Mouse (Mus musculus) midbrain, embryonic 13.5 days (tissue): ENCODE measurements at regions not wholly inside any gene's neighbourhood (a gene's known extent, or its start where the extent isn't known, plus 50 kb on each side); places are given as distances from the start of the nearest gene placed in this dataset.

Experiments
- ATAC-seq: fragments of 200-750 bp; cut with Nextera tagmentation; 2 replicates; pipeline ENCODE4 v1.8.0; 2017; ENCODE audit warnings: mild to moderate bottlenecking, moderate TSS enrichment, moderate library complexity
- H3K27ac ChIP-seq: fragments of 300-500 bp; sonication (generic); 2 replicates; pipeline ENCODE4 v1.5.1; 2015; ENCODE audit warnings: inconsistent platforms, mild to moderate bottlenecking, moderate library complexity
- H3K27me3 ChIP-seq: fragments of 300-500 bp; sonication (generic); 2 replicates; pipeline ENCODE4 v1.6.1; 2015; ENCODE audit warnings: mild to moderate bottlenecking, inconsistent platforms
- H3K36me3 ChIP-seq: fragments of 300-500 bp; sonication (generic); 2 replicates; pipeline ENCODE4 v1.6.1; 2015; ENCODE audit warnings: mild to moderate bottlenecking, inconsistent platforms
- H3K4me1 ChIP-seq: fragments of 300-500 bp; sonication (generic); replicated peaks from 2 replicates; pipeline ENCODE4 v1.6.1; 2015; ENCODE audit warnings: inconsistent platforms
- H3K4me2 ChIP-seq: fragments of 300-500 bp; sonication (generic); replicated peaks from 2 replicates; pipeline ENCODE4 v1.6.1; 2015; ENCODE audit warnings: moderate library complexity, mild to moderate bottlenecking, inconsistent platforms
- H3K4me3 ChIP-seq: fragments of 300-500 bp; sonication (generic); replicated peaks from 2 replicates; pipeline ENCODE4 v1.5.1; 2015; ENCODE audit warnings: mild to moderate bottlenecking, inconsistent platforms
- H3K9ac ChIP-seq: fragments of 300-500 bp; sonication (generic); replicated peaks from 2 replicates; pipeline ENCODE4 v1.6.1; 2015; ENCODE audit warnings: mild to moderate bottlenecking, inconsistent platforms
- H3K9me3 ChIP-seq: fragments of 300-500 bp; sonication (generic); 2 replicates; pipeline ENCODE4 v1.6.1; 2016; ENCODE audit warnings: mild to moderate bottlenecking, inconsistent platforms
- WGBS: fragments of 180-500 bp; shearing (Covaris S2); methylation state at CpG from one replicate; pipeline ENCODE4 v1.1.7; 2015; 5-methylcytosine and 5-hydroxymethylcytosine counted together

DNA sequence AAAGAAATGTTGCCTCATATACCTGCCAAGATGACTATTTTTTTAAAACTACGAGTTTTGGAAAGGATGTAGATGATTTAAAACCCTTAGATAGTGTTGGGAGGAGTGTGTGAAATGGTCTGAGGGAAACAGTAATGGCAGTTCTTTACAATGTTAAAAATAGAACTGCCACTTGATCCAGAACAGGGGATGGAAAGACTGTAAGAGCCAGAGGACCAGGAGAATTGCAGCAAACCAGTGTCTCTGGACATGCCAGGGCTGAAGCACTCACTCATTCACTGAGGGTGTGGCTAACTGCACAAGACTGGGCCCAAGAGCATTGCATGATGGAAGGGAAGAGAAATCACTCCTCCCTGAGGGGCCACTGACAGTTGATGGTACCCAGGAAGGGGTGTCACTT lies 53.9 kb upstream of the Rasgef1b start:
- Histone ChIP-seq H3K4me1 (peaks cover 11% of the 10 kb centered on the region), H3K9ac (no peak overlapping the region), H3K9me3 (no peaks in the 10 kb centered on the region), H3K4me3 (no peak overlapping the region), H3K27ac (no peak overlapping the region), H3K4me2 (no peak overlapping the region), H3K27me3 (no peaks in the 10 kb centered on the region), H3K36me3 (no peaks in the 10 kb centered on the region)
- ATAC-seq, result no peak
- WGBS, result 81% methylated on average over 1 of the region's 1 CpGs

DNA sequence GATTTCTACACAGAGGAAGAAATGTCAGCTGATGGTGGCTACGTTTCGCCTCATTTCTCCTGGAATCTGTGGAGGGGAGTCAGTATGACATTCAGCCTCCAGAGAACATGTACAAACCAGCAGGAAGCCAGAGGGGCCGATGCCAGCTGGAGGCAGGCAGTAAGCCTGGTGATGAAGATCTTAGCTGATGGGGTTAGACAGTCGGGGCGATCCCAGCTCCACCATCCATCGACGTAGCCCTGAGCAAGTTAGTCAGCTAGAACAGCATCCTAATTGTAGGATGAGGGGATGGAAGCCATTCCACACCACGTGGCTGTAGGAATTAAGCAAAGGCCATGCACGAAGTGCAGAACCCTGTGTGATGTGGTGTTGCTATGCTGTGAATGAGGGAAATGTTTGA lies 57.0 kb upstream of the Rasgef1b start:
- Histone ChIP-seq H3K4me1 (peaks cover 18% of the 10 kb centered on the region), H3K9me3 (no peaks in the 10 kb centered on the region), H3K27me3 (no peaks in the 10 kb centered on the region), H3K4me2 (no peak overlapping the region), H3K9ac (no peak overlapping the region), H3K36me3 (no peaks in the 10 kb centered on the region), H3K27ac (no peak overlapping the region), H3K4me3 (no peak overlapping the region)
- ATAC-seq, result no peak
- 68% methylated on average over 9 of the region's 9 CpGs for WGBS

DNA sequence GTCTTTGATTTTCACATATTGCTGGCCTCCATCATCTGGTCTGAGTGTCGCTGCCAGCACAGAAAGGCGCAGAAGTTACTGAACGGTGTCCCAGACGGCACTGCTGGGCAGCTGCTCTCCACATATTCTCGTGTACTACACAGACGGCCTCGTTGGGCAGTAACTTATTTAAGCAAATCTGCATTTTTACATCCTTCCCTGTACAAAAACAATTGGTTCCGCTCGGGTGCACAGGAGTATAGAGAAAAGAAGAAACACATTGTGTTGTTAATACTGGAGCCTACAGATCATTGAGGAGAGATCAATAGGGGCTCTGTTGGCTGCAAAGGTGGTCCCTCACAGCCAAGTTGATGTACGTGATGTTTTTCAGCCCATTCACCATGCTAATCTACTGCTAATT lies 58.4 kb upstream of the Rasgef1b start:
- ATAC-seq, result peak; percentile 88
- peak overlapping the region; percentile 61 for H3K27ac ChIP-seq
- H3K4me1 ChIP-seq, result peaks cover 18% of the 10 kb centered on the region
- H3K36me3 ChIP-seq, result no peaks in the 10 kb centered on the region
- no peaks in the 10 kb centered on the region for H3K27me3 ChIP-seq
- no peak overlapping the region for H3K4me3 ChIP-seq
- H3K9ac ChIP-seq, result no peak overlapping the region
- no peak overlapping the region for H3K4me2 ChIP-seq
- H3K9me3 ChIP-seq, result no peaks in the 10 kb centered on the region
- WGBS, result 19% methylated on average over 10 of the region's 10 CpGs

DNA sequence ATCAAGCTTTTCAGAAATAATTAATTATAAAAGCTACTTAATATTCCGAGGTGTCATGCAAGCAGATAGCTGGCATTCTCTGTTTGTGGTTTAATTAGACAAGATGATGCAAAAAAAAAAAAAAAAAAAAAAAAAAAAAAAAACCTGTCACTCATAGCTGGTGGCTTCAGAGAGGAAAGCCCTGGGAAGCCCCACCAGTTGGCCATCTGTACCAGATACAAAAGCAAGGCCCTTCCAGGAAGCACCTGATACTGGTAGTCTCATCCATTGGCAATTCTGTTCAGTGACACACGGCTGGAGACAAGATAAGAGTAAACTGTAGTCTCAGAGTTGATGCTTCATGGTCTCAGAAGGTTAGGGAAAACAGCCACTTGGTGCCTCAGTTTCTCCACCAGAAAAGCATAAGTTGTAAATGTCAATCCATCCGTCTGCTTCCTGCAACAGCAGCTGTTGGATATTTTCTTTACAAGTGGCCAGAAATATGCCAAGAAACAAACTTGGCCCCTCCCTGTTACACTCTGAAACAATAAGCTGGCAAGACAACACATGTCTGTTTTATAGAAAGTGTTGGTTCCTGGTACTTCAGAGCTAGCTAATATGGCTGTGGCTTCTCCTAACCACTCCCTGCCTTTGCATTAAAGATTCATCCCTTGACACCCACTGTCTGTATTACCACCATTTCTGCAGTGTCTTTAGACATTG lies 59.0 kb upstream of the Rasgef1b start:
- Histone ChIP-seq H3K27ac (no peak overlapping the region), H3K4me3 (no peak overlapping the region), H3K27me3 (no peaks in the 10 kb centered on the region), H3K9me3 (no peaks in the 10 kb centered on the region), H3K4me1 (peaks cover 18% of the 10 kb centered on the region), H3K36me3 (no peaks in the 10 kb centered on the region), H3K4me2 (no peak overlapping the region), H3K9ac (no peak overlapping the region)
- peak; percentile 50; the same call in 1 of the 2 replicates for ATAC-seq
- 63% methylated on average over 3 of the region's 3 CpGs for WGBS

DNA sequence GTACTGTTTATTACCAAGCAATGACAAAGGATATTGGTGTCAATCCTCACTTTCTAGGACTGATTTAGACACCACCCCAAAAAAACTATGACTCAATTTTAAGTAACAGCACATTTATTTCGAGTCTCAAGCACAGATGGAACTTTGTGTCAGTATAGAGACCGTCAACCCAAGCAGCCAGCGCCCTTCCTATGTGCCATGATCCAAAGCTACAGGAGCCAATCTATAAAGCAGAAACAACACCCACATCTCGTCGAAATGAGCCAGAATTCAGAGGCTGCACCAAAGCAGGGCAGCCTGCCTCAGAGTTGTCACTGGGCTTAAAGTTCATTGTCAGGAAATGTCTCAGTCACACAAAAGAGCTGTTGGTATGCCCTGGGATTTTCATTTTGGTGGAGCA lies 61.9 kb upstream of the Rasgef1b start:
- Histone ChIP-seq H3K4me3 (no peak overlapping the region), H3K36me3 (no peaks in the 10 kb centered on the region), H3K4me1 (peaks cover 18% of the 10 kb centered on the region), H3K9me3 (no peaks in the 10 kb centered on the region), H3K27me3 (no peaks in the 10 kb centered on the region), H3K4me2 (no peak overlapping the region), H3K9ac (no peak overlapping the region), H3K27ac (no peak overlapping the region)
- no peak for ATAC-seq
- WGBS, result 90% methylated on average over 5 of the region's 5 CpGs

DNA sequence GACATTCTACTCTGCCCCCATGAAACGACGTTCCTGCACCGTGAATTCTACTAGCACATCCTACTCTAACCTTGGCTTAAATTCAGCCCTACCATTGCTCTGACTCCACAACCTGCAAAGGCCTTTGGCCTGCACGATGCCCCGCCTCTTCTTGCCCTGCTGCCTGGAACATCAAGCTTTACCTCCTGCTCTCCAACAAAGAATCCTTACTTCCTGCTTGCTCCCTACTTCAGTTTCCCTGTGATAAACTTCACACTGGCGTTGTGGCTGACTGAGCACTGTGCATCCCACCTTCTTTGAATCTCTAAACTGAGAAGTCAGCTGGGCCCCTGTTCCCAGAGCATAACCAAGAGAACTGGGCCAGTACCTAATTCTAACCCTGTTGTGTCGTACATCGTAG lies 71.7 kb upstream of the Rasgef1b start:
- Histone ChIP-seq H3K4me1 (peaks cover 12% of the 10 kb centered on the region), H3K4me3 (no peak overlapping the region), H3K27ac (no peak overlapping the region), H3K36me3 (no peaks in the 10 kb centered on the region), H3K9ac (no peak overlapping the region), H3K4me2 (no peak overlapping the region), H3K9me3 (no peaks in the 10 kb centered on the region), H3K27me3 (no peaks in the 10 kb centered on the region)
- 71% methylated on average over 8 of the region's 8 CpGs for WGBS
- ATAC-seq, result no peak

DNA sequence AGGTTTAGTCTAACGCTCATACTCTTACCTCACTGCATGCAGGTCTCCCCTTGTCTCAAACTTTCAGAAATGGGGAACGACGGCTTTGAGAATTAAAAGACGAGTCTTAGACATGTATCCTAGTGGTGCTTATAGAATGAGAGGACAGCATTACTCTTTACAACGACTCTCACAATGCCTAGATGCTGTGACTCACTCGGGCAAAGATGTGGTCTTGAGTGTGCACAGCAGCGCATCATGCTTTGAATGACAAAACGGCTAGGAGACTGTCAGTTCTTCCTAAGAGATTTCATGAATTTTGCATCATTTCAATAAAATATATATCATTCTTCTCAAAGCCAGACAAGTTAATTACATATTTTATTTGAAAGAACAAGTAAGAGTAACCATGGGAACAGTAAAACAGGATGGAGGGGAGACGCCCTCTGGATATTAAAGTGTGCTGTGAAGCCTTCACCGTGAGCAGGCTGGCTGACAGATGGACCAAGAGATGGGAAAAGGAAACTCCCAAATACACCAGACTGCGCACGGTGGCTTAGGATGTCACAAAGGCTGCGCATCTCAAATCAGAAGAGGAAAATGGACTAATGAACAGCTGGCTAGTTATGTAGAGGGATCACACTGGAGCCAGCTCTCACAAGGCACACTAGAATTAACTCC lies 73.1 kb upstream of the Rasgef1b start:
- H3K4me3 ChIP-seq, result no peak overlapping the region
- H3K36me3 ChIP-seq, result no peaks in the 10 kb centered on the region
- H3K27me3 ChIP-seq, result no peaks in the 10 kb centered on the region
- no peak overlapping the region for H3K9ac ChIP-seq
- peak overlapping the region; percentile 47 for H3K27ac ChIP-seq
- no peaks in the 10 kb centered on the region for H3K9me3 ChIP-seq
- H3K4me1 ChIP-seq, result peaks cover 12% of the 10 kb centered on the region
- no peak overlapping the region for H3K4me2 ChIP-seq
- ATAC-seq, result peak; percentile 67; the same call in 1 of the 2 replicates
- 45% methylated on average over 13 of the region's 13 CpGs for WGBS

DNA sequence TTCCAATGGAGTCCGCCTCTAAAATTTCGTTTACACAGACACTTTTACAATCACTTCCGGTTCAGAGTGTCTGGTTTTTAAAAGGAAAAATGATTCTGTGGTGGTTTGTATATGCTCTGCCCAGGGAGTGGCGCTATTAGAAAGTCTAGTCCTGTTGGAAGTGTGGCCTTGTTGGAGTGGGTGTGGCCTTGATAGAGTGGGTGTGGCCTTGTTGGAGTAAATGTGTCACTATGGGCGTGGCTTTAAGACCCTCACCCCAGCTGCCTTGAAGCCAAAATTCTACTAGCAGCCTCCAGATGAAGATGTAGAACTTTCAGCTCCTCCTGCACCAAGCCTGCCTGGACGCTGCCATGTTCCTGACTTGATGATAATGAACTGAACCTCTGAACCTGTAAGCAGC lies 79.2 kb upstream of the Vamp9 start:
- no peak overlapping the region for H3K27ac ChIP-seq
- WGBS, result 85% methylated on average over 6 of the region's 6 CpGs
- ATAC-seq, result no peak

DNA sequence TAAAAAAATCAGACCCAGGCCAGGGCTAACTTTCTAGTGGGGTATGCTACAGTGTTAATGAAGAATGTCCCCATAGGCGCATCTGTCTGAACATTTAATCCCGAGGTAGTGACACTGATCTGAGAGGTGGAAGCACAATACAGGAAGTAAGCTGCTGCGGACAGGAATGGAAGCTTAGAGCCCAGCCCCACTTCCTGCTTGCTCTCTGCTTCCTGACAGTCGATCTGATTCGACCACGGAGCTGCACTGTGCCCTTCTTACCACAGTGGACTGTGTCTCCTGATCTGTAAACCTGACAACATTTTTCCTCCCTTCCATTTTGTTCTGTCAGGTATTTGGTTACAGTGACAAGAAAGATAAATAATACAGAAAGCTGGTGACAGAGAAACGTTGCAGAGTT lies 77.5 kb upstream of the Vamp9 start:
- H3K36me3 ChIP-seq, result no peaks in the 10 kb centered on the region
- ATAC-seq, result no peak
- no peak overlapping the region for H3K9ac ChIP-seq
- H3K27me3 ChIP-seq, result no peaks in the 10 kb centered on the region
- no peaks in the 10 kb centered on the region for H3K9me3 ChIP-seq
- WGBS, result 78% methylated on average over 7 of the region's 7 CpGs
- no peak overlapping the region for H3K27ac ChIP-seq
- H3K4me2 ChIP-seq, result no peak overlapping the region
- no peak overlapping the region for H3K4me3 ChIP-seq
- peaks cover 4% of the 10 kb centered on the region; the same call in 1 of the 2 replicates for H3K4me1 ChIP-seq

More for the DNA sequence above, 79.2 kb upstream of the Vamp9 start:
- peaks cover 4% of the 10 kb centered on the region; the same call in 1 of the 2 replicates for H3K4me1 ChIP-seq
- no peaks in the 10 kb centered on the region for H3K27me3 ChIP-seq
- H3K36me3 ChIP-seq, result no peaks in the 10 kb centered on the region
- H3K9me3 ChIP-seq, result no peaks in the 10 kb centered on the region
- H3K4me3 ChIP-seq, result no peak overlapping the region
- H3K9ac ChIP-seq, result no peak overlapping the region
- no peak overlapping the region for H3K4me2 ChIP-seq

DNA sequence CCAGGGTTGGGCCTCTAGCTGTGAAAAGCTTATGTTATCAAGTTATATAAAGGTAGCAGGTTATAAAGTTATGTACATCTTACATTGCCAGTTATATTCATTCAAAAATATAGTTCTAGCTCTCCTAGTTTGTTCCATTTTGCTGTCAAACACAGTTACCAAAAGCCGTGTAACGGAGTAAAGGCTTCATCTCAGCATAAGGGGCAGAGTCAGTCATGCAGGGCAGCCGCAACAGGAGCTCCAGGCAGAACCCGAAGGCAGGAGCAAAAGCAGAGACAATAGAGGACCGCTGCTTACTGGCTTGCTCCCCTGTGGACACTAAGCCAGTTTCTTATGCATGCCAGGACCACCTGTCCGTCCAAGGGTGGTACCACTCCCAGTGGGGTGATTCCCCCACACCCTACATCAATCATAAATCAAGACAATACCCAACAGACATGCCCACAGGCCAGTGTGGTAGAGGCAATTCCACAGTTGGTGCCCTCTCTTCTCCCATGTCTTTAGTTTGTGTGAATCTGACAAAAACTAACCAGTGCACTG lies 67.7 kb upstream of the Vamp9 start:
- 0 out of 2 replicates have a peak, but pooled peaks cover 7% of the 10 kb centered on the region for H3K4me1 ChIP-seq
- H3K9ac ChIP-seq, result no peak overlapping the region
- no peaks in the 10 kb centered on the region for H3K9me3 ChIP-seq
- no peak overlapping the region for H3K27ac ChIP-seq
- no peaks in the 10 kb centered on the region for H3K27me3 ChIP-seq
- no peak overlapping the region for H3K4me2 ChIP-seq
- no peak for ATAC-seq
- no peaks in the 10 kb centered on the region for H3K36me3 ChIP-seq
- WGBS, result 33% methylated on average over 6 of the region's 6 CpGs
- H3K4me3 ChIP-seq, result no peak overlapping the region

DNA sequence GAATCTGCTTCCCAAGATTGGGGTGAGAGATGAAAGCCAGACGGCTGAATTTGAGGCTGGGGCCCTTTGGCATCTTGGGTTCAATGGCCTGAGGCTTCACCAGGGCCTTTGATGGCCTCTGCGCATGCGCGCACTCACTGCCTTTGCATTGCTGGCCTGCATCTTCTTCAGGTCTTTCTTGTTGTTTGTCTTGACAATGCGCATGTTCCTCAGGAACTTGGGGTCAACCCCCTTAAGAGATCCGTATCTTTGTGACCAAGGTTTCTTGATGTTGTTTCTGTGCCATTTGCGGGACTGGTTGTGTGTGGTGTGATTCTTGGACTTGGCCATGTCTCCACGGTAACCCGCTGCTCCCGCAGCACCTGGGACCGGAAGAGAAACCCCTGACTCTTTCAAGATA lies 66.4 kb upstream of the Vamp9 start:
- Histone ChIP-seq H3K9me3 (no peaks in the 10 kb centered on the region), H3K9ac (no peak overlapping the region), H3K36me3 (no peaks in the 10 kb centered on the region), H3K27ac (no peak overlapping the region), H3K27me3 (no peaks in the 10 kb centered on the region), H3K4me1 (0 out of 2 replicates have a peak, but pooled peaks cover 7% of the 10 kb centered on the region), H3K4me2 (no peak overlapping the region), H3K4me3 (no peak overlapping the region)
- ATAC-seq, result no peak
- 94% methylated on average over 11 of the region's 11 CpGs for WGBS

DNA sequence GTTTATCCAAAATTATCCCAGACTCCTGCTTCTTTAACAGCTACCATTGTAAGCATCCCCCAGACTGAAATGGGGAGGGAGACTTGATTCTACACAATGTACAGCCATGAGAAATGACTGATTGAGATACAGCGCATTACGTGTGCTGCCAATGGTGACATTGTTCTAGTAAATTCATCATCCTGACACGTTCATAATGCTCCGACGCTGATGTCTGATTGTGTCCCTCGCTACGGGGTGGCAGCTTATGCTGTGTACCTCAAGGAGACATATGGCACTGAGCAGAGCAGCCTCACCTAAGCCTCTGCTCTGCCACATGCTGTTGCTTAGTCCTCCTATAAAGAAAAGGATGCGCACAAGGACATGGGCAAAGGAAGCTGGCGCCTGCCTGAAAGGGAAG lies 65.2 kb upstream of the Vamp9 start:
- 85% methylated on average over 9 of the region's 9 CpGs for WGBS
- Histone ChIP-seq H3K27me3 (no peaks in the 10 kb centered on the region), H3K4me2 (no peak overlapping the region), H3K4me1 (peaks cover 16% of the 10 kb centered on the region), H3K27ac (no peak overlapping the region), H3K36me3 (no peaks in the 10 kb centered on the region), H3K9me3 (no peaks in the 10 kb centered on the region), H3K9ac (no peak overlapping the region), H3K4me3 (no peak overlapping the region)
- no peak for ATAC-seq
